Mouse (Mus musculus) MEL (cell line): ENCODE data around the gene Cadm3.

ENCODE experiments used
- CTCF ChIP-seq, 3 experiments: IDR thresholded peaks in 2 of 3; conservative IDR thresholded peaks in 1 of 3; 2 replicates each; pipeline ENCODE4 v1.5.1; 2011 to 2012; ENCODE audit warnings: low read length in 3 of 3, low read depth in 2 of 3, mild to moderate bottlenecking in 2 of 3, improper control_type of control experiment in 1 of 3, inconsistent platforms in 1 of 3, mixed read lengths in 1 of 3, moderate library complexity in 1 of 3; ENCODE audit not compliant: control insufficient read depth in 1 of 3, insufficient read depth in 1 of 3, poor library complexity in 1 of 3, severe bottlenecking in 1 of 3
- EP300 ChIP-seq, 2 experiments: IDR thresholded peaks; 2 replicates each; pipeline ENCODE4 v1.6.1; 2011; ENCODE audit warnings: improper control_type of control experiment in 2 of 2, low read length in 2 of 2, low read depth in 1 of 2, mild to moderate bottlenecking in 1 of 2
- HCFC1 ChIP-seq: IDR thresholded peaks from 2 replicates; pipeline ENCODE4 v1.6.1; 2012; ENCODE audit warnings: low read depth, mild to moderate bottlenecking, inconsistent platforms, low read length, improper control_type of control experiment, moderate library complexity
- POLR2AphosphoS2 ChIP-seq: IDR thresholded peaks from 2 replicates; pipeline ENCODE4 v1.6.1; 2011; ENCODE audit warnings: low read length, improper control_type of control experiment
- RAD21 ChIP-seq: IDR thresholded peaks from 2 replicates; pipeline ENCODE4 v1.6.1; 2011; ENCODE audit warnings: mild to moderate bottlenecking, low read depth, low read length, improper control_type of control experiment
- ZNF384 ChIP-seq: IDR thresholded peaks from 2 replicates; pipeline ENCODE4 v1.6.1; 2012; ENCODE audit warnings: low read depth, mild to moderate bottlenecking, inconsistent platforms, low read length, improper control_type of control experiment

DNA sequence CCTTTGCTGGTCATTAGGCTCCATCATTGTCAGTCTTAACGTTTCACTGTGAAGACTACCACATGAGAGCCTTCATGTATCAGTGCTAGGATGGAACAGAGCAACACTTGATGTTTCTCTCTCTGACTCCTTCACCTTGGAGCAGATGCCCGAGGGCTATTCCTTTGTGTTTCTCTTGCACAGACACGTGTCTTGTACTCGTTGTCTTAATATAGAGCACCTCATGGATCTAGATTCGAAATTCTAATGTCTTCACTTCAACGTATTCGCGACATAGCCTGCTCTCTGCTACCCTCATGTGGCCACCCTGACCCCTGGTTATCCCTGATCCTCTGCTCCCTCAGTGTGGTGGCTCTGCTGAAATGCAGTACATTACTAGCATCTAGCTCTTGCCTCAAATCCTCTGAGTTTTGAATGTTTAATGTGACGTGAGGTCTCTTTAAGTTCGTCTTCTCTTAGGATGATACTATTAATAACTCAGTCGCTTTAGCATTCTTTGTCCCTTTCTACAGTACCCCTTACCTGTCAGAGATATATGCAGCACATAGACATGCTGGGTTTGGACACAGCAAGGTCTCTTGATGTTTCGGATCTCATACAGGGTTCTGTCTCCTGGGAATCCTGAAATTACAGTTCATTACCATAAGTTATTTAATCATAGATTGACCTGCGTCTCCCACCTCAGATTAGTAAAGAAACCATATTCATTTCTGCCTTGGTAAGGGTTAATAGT lies 10.1 kb upstream of the Cadm3 start:
- TF ChIP-seq POLR2AphosphoS2, result no peak
- TF ChIP-seq ZNF384, result no peak
- TF ChIP-seq CTCF (IDR thresholded peaks at IDR 0.05 in 2 of 3, conservative IDR thresholded peaks at IDR 0.05 in 1 of 3; ENCODE audit: control insufficient read depth in 1 of 3, insufficient read depth in 1 of 3, low read depth in 2 of 3, low read length in 3 of 3, poor library complexity in 1 of 3, severe bottlenecking in 1 of 3), result peak in 2 of 3 experiments; percentile 57 to 78; a peak in 4 of 6 replicates
- no peak for TF ChIP-seq EP300 (IDR thresholded peaks at IDR 0.05; ENCODE audit: low read depth in 1 of 2, low read length in 2 of 2)
- TF ChIP-seq RAD21, result peak; percentile 67
- no peak for TF ChIP-seq HCFC1
